Mouse (Mus musculus) right cerebral cortex, adult 18-20 months (tissue): ENCODE results near the gene Palld.
A peak's percentile ranks its signal among the peaks of the same experiment; 100 is the strongest.

Experiments used
- DNase-seq: peaks from one replicate; pipeline ENCODE4 v3.0.0; 2022; ENCODE audit warnings: mixed read lengths

Palld gene

DNA sequence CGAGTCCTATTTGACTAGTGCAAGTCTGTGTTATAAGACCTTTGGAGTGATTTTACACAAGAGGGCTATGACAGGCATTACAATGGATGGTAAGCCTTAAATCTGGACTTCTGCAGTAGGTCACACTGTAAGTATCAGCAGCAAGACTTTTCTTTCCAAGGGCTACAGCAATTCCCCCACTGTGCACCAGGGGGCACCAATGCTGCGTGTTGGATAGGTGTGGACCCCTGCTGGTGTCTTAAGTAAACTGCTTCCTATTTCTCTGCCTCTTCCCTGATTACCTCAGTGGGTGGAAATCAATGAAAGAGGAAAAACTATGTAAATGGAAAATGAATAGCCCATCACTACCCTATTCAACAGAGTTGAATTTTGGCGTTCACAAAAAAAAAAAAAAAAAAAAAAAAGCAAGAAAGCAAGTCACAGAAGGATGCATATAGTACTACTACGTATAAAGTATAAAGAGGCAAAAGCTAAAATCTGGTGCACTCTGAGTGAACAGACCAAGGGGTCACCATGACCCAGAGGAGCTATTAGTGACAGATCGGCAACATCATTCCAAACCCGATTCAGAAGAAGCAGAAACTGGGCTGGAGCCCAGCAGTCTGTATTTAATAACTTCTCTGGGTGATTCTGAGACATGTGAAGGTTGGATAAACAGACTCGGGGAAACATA lies 362.5 kb downstream of the Palld start:
- DNase-seq = peak; percentile 83

DNA sequence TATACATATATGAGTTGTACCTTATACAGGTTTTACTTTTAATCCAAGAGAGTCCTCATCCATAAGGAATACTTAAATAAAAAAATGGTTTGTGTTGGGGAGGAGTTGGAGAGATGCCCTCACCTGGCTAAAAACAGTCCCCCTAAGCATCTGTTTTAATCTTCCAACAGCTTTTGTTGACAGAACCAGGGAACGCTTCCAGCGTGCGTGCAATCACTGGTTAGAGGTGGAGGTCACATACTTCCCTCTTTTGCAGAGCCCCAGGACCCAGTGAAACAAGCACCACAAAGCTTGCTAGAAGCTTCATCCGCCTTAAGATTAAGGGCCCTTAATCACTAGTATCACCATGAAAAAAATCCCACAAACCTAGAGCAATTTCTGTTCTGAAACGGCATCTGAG lies 365.0 kb downstream of the Palld start:
- DNase-seq = no peak

DNA sequence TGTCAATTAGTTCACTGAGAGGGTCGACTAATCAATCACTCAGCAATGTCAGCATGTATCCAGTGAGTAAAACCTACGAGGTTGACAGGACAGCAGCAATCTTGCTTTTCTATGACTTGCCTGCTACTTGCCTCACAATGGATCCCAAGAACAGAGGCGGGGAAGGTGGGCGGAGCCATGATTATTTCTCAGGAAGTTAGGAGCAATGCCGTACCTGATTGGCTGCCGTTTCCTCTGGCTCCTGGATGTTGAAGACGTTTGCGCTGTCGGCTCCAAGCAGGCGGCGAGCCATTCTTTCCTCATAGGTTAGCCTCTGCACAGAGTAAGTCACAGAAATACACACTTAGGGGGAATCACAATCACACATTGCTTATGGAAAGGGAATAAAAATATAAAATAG lies 367.0 kb downstream of the Palld start:
- DNase-seq = no peak

DNA sequence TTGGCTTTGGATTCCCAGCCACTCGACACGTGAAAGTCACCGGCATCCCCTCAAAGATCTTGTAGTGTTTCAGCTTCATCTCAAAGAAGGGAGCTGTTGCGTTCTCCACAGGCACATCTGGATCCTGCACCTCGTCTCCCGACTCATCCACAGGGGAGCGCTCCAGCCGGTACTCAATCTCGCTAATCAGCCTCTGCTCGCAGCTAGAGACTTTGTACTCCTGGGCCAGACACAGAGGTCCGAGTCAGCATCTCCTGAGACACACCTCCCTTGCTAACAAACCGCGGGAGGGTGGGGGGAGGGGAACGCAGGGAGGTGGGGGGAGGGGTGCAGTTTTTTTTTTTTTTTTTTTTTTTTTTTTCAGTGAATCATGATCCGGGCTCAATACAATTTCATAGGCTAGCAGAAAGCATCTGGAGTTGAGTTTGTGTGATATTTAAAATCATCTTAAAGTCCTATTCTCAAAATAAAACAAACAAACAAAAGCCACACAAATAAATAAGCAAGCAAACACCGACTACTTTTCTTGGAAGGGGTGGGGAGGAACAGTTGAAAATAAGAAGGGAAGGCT lies 369.0 kb downstream of the Palld start:
- DNase-seq = no peak

DNA sequence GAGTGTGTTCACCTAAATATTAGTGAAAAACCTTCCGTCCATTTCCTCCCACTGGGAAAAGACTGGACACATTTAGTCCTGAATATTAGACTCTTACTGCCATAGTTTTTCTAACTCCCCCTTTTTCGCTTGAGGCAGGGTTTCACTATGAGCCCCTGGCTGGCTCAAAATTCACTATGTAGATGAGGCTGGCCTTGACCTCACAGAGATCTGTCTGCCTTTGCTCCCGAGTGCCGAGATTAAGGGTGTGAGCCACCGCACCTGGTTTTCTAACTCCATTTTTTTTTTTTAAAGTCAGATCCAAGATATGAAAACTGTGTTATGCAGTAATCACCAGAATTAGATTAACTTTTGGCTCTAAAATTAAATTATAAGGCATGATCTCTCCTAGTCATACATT lies 369.7 kb downstream of the Palld start:
- DNase-seq = no peak

DNA sequence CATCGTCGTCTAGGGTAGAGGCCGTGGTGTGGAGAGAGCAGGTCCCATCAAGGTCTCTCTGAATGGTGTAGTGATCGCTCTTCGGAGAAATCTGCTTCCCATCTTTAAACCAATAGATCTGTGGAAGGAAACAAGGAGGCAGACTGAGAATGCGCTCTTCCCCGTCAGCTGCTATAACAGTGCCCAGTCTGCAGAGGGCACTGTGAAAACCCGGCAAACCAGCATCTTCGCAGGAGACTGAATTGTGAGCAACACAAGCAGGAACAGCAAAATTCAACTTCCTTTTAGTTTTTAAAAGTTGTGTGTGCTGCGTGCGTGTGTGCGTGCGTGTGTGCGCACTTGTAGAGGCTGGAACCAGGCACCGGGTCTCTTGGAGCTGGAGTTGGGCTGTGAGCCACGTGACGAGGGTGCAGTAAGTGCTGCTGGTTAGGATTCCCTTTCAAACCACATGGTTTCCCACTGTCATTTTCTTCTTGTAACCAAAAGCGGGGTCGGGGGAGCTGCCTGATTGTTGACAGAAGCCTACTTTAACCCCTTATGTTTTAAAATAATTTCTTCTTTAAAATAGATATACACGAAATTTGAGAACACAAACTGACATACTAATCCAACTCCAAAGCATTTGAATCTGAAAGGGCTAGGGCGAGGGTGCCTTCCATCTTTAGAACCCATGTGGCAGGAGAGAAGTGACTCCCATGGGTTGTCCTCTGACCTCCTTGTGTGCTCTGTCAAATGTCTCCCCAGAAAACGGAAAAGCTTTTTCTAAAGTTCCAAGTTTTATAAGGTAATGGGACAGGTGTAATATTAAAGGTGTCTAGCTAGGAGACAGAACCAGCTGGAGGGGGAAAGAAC lies 370.3 kb downstream of the Palld start:
- no peak for DNase-seq

DNA sequence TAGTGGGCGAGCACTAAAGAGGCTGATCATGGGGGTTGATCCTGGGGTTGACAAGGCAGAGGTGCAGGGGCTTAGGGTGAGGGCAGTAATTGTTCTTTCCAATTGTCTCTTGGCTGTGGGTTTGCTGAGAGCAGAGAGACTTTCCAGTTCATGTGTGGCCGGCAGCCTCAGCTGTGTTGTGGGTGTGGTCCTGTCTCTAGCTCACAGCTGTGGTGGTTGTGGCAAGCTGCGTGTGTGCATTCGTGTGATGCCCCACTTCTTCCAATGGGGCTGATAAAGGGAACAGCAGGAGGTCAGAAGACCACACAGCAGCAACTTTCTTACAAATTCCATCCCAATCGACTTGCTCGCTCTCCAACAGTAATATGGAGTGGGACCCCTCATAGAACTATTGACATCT lies 373.8 kb downstream of the Palld start:
- DNase-seq = no peak

GRCm38 (mm10) chr8:61528197-61528596 lies 374.3 kb downstream of the Palld start:
- DNase-seq = no peak

- DNase-seq = no peak
Observed at GRCm38 (mm10) chr8:61527037-61527436, 375.5 kb downstream of the Palld start.

DNA sequence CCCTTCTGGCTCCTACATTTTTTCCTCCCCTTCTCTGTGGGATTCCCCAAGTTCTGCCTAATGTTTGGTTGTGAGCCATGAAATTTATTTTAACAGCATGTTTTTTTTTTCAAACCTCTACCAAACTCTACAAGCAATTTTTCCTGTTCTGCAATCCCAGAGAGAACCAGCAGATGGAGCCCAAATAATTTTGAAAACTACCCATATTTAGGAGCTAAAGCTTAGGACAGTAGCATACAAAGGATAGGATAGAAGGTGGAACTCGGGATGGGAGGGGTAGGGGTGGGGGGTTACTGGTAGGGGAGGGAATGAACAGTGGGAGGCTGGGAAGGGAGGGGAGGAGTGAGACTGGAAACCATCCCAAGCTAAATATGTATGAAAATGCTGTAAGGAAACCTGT lies 380.4 kb downstream of the Palld start:
- peak; percentile 34 for DNase-seq

- no peak for DNase-seq
Observed at GRCm38 (mm10) chr8:61517502-61518185, 384.8 kb downstream of the Palld start.

- no peak for DNase-seq
Observed at GRCm38 (mm10) chr8:61516745-61517501, 385.6 kb downstream of the Palld start.

DNA sequence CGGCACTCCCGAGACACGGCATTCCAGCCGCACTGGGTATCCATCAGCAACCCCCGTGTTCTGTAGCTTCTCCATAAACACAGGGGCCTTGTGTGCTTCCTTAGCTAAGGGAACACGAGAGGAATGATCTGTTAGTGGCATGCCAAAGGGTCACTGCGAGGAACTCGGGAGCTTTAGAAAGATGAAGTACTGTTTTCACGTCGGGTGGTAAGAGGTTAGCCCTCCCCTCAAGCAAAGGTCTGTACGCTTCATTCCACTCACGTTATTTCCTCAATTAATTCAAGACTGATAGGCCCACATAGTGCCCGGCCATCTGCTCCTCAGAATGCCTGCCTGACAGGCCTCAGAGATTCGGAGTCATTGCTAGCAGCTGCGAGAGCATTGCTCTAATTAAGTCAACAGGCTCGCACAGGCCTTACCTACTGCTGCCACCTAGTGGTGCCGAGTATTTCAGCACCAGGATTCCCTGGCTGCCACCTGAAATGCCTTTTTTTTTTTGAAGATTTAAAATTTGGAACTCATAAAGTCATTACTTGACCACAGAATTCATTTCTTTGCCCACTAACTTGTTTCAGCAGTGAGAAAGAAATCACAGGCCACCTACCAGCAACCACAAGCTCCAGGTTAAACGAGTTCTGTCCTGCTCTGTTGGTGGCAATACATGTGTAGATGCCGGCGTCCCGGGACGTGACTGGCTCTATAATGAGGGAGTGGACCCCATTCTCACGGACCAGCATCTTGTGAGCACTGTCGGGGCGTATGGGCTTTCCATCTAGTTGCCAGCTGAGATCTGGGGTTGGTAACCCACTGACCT lies 386.4 kb downstream of the Palld start:
- peak; percentile 85 for DNase-seq

GRCm38 (mm10) chr8:61515110-61515930 lies 387.2 kb downstream of the Palld start:
- no peak for DNase-seq

- no peak for DNase-seq
Observed at GRCm38 (mm10) chr8:61502277-61502676, 400.2 kb downstream of the Palld start.

DNA sequence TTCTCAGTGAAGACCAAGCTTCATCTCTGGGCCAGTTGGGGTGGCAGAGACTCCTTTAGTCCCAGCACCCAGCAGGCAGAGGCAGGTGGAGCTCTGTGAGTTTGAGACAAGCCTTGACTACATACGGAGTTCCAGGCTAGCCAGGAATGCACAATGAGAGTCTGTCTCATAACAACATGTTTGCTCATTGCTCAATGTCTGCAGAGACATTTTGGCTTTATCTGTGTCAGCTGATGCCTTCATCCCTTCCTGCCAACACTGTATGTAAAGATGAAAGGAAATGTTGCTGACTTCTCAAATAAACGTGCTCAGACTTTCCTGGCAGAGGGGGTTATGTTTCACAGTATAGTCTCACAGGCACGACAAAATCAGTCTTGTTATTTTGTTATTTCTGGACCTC lies 401.6 kb downstream of the Palld start:
- no peak for DNase-seq

DNA sequence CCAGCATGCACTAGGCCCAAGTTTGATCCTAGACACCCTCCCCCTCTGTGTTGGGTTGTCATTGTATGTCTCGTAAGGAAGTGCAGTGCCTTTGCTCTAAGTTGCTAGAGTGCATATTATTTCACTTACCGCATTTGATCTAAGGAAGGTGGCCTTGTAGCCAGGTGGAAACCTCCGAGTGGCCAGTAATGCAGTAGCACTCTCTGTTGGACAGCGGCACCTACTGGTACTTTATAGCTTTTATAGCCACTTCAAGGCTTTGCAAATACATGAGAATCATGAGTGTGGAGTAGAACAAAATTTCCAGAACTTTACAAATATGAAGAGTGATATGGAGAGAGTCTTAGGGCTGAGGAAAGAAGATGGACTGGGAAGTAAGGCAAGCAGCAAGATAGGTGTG lies 403.5 kb downstream of the Palld start:
- DNase-seq = no peak

DNA sequence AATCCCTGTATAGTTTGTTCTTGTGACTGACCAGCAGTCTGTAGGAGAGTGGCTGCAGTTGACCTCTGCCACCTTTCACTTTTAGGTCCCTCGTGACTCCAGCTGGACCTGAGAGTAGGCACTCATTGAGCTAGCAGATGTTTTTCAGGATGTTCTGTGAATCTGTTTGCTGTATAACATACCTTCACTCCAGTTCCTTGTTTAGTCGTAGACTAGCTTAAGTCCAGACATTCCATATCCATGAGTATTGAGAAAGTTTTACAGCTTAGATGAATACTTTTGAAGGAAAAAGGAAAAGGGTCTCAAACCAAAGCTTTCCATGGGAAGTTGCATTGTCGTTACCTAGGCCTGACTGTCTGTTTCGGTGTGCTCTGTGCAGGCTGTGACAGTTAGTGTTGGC lies 405.4 kb downstream of the Palld start:
- DNase-seq = no peak

DNA sequence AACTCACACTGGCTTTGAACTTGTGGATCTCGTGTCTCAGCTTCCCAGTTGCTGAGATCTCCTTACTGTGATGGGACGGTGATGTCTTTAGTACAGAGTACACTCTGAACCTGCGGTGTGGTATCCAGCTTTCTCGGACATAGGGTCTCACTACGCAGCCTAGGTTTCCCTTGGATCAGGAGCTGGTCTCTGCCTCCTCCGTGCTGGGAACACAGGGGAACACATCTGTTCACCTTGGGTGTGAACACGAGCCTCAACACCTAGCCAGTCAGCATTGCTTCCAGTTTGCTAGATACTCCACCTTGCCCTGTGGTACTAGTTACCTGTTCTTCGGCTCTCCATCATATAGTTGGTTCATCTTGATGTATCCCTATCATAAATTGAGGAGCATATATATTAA lies 413.9 kb downstream of the Palld start:
- no peak for DNase-seq

- peak; percentile 93 for DNase-seq
Observed at GRCm38 (mm10) chr8:61487597-61488156, 414.8 kb downstream of the Palld start, which contains the start of gene Cbr4. Gene Cbr4, plus strand, starts transcription at chr8:61487734.
